Mouse (Mus musculus): ENCODE data around the gene Ddhd1.

DNA sequence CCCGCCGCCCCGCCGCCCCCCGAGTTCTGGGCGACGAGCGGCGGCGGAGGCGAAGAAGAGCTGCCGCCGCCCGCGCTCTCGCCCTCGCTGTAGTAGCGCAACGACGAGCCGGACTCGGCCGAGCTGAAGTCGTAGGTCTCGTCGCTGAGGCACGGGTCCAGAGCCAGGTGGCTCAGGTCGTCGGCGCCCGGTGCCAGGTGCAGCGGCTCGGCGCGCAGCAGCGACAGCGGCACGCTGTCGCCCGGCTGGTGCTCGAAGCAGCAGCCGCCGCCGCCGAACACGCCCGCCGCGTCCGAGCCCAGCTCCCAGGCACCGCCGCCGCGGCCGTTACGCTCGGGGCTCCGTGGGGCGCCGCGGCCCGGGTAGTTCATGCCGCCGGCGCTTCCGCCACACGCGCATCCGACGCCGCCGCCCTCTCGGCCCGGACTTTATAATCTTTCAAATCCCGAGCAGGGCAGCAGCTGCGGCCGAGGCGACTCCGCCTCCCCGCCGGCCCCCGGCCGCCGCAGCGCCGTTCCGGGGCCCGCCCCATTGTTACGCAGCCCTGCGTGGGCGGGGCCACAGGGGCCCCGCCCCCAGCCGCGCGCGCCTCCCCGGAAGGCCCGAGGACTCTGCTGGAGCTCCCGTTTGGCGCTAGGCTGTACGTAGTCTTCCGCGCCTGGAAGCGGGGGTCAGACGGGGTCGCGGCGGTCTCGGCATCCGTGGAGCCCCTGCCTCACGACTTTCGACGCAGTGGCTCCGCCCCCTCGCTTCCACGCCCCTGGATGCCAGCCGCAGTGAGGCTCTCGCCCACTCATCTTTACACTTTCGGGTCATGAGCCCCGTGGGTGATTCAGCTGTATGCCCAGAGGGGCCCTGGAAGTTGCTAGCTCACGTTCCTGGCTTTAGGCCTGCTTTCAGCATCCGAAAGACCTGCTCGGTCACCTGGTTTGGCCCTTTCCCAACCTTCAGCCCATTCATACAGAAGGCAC, at the start of gene Ddhd1:
- no peak for TF ChIP-seq CTCF (IDR thresholded peaks at IDR 0.05; ENCODE audit: insufficient read depth, low read length)
- TF ChIP-seq POLR2A (IDR thresholded peaks at IDR 0.05; ENCODE audit: borderline replicate concordance, extremely low read depth, low read depth, low read length) = peak; percentile 79
